In the genomic region with DNA sequence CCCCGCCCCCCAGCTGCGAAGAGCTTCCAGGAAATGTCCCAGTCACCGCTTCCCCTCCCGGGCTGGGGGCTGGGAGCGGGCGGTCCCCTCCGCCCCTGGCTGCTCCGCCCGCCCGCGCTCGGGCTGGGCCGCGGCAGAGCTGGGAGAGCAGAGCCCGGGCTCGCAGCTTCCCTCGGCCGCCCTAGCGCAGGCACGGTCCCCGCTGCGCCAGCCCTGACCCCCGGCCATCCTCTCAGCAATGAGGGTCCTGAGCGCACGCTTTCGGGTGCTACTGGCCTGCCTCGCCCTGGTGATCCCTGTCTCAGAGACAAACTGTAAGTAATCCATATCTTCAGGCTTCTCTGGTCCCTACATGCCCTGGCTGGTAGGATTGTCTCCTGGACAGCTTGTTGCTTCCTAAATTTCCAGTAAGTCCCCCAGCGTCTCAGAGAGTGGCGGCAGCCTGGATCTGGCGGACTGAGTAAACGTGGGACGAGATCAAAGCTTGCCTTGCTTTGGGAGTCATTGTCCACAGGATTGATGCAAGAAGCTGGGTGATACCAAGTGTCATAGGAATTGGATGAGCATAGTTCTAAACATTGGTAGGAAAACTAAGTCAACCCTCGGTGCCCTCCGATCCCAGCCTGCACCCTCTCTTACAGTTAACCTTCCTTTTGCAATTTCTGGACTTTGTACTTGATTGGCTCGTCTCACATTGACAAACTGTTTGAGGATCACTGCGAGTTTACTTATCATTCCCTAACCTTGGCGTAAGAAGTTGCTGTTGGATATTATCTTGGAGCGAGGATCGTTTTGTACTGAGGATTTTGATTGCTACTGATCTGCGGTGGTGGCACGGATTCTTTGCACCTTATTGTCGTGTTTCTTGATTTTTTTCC, we compare ENCODE assay signal across 8 mouse cellular contexts. TPM values are rescaled to one million over a fixed set of nuclear protein-coding genes. Genes with fewer than 3 reads are reported as not detected.
A peak's percentile ranks its signal among the peaks of the same experiment; 100 is the strongest.
DNase-seq lines count a peak whose midpoint lies in the region; ATAC-seq and TF ChIP-seq lines count a peak whose summit lies in the region.

A gene (plus strand): TSS at position 117 of the 878 bp plus-strand sequence.

- peak within 1 kb of the TSS; percentile 91 for H3K27ac ChIP-seq in embryonic facial prominence, embryonic 10.5 days (replicated peaks)
- H3K27ac ChIP-seq in kidney, adult 2 months (ENCODE audit: insufficient read depth, low read depth, low read length), result peak within 1 kb of the TSS; percentile 85
- peak within 1 kb of the TSS; percentile 94 for H3K27ac ChIP-seq in liver, adult 2 months (replicated peaks; ENCODE audit: insufficient read depth, low read depth, low read length)
- H3K27ac ChIP-seq in midbrain, postnatal 0 days (ENCODE audit: low read depth, low read length), result 0 out of 2 replicates have a peak within 1 kb of the TSS, but pooled peaks have one; percentile 38

- H3K36me3 ChIP-seq in embryonic facial prominence, embryonic 10.5 days (replicated peaks), result no peaks in the 10 kb centered on the region
- H3K36me3 ChIP-seq in kidney, adult 2 months (ENCODE audit: control insufficient read depth, insufficient read depth, low read length), result no peaks in the 10 kb centered on the region
- H3K36me3 ChIP-seq in liver, adult 2 months (ENCODE audit: control insufficient read depth, insufficient read depth, low read length), result no peaks in the 10 kb centered on the region; the same call in 1 of the 2 replicates
- H3K36me3 ChIP-seq in midbrain, postnatal 0 days (ENCODE audit: insufficient read depth, low read length), result no peaks in the 10 kb centered on the region
- no peaks in the 10 kb centered on the region for H3K36me3 ChIP-seq in splenic B cell, adult 2 months (ENCODE audit: control insufficient read depth, insufficient read depth, low read length, poor library complexity, severe bottlenecking)

- no peak for TF ChIP-seq POLR2A in kidney, adult 2 months (IDR thresholded peaks at IDR 0.05; ENCODE audit: low read depth, low read length)
- TF ChIP-seq POLR2A in liver, adult 2 months (IDR thresholded peaks at IDR 0.05; ENCODE audit: extremely low read depth, insufficient read depth, low read length), result peak; percentile 70

- DNase-seq in cerebellum, adult 11-12 months, result peak; percentile 15
- no peak for DNase-seq in cerebellum, adult 9-10 months
- peak; percentile 78 for DNase-seq in embryonic facial prominence, embryonic 10.5 days (ENCODE audit: low spot score)
- DNase-seq in heart, adult 8-10 months (ENCODE audit: low spot score), result peak; percentile 59
- DNase-seq in kidney, adult 2 months, result peak; percentile 74
- peak; percentile 92 for DNase-seq in liver, adult 2 months (ENCODE audit: extremely low read depth, low read depth, low spot score)
- peak; percentile 37 for DNase-seq in midbrain, postnatal 0 days (ENCODE audit: low spot score)
- peak; percentile 23 for DNase-seq in splenic B cell, adult 2 months (ENCODE audit: low read depth, low spot score)

- H3K27me3 ChIP-seq in embryonic facial prominence, embryonic 10.5 days (replicated peaks; ENCODE audit: low read depth, poor library complexity, severe bottlenecking), result no peaks in the 10 kb centered on the region
- no peaks in the 10 kb centered on the region for H3K27me3 ChIP-seq in kidney, adult 2 months (replicated peaks; ENCODE audit: control insufficient read depth, insufficient read depth, low read length)
- H3K27me3 ChIP-seq in liver, adult 2 months (ENCODE audit: control insufficient read depth, insufficient read depth, low read length), result no peaks in the 10 kb centered on the region
- no peaks in the 10 kb centered on the region for H3K27me3 ChIP-seq in midbrain, postnatal 0 days (ENCODE audit: insufficient read depth, low read length)
- no peaks in the 10 kb centered on the region for H3K27me3 ChIP-seq in splenic B cell, adult 2 months (ENCODE audit: control insufficient read depth, insufficient read depth, low read length, poor library complexity, severe bottlenecking)

- peak within 1 kb of the TSS; percentile 85 for H3K9ac ChIP-seq in liver, adult 2 months (ENCODE audit: low read depth, low read length)
- peak within 1 kb of the TSS; percentile 82 for H3K9ac ChIP-seq in midbrain, postnatal 0 days (replicated peaks; ENCODE audit: low read length, poor library complexity, severe bottlenecking)

- H3K4me1 ChIP-seq in embryonic facial prominence, embryonic 10.5 days, result peaks cover 13% of the 10 kb centered on the region
- H3K4me1 ChIP-seq in kidney, adult 2 months (ENCODE audit: control insufficient read depth, insufficient read depth, low read length), result no peaks in the 10 kb centered on the region; the same call in 1 of the 2 replicates
- peaks cover 14% of the 10 kb centered on the region for H3K4me1 ChIP-seq in liver, adult 2 months (ENCODE audit: control insufficient read depth, insufficient read depth, low read length)
- H3K4me1 ChIP-seq in midbrain, postnatal 0 days (ENCODE audit: insufficient read depth, low read length), result no peaks in the 10 kb centered on the region

- peaks cover 10% of the 10 kb centered on the region; the same call in 1 of the 2 replicates for H3K79me2 ChIP-seq in liver, adult 2 months (ENCODE audit: control insufficient read depth, insufficient read depth, low read length)

- peak; percentile 90 for ATAC-seq in midbrain, postnatal 0 days (ENCODE audit: low FRiP score)

- H3K4me2 ChIP-seq in midbrain, postnatal 0 days (ENCODE audit: low read depth, low read length, poor library complexity, severe bottlenecking), result peak within 1 kb of the TSS; percentile 97

- WGBS in embryonic facial prominence, embryonic 10.5 days, result 5% methylated on average over 42 of the region's 42 CpGs
- WGBS in kidney, adult 2 months, result 5% methylated on average over 42 of the region's 42 CpGs
- WGBS in liver, adult 2 months, result 2% methylated on average over 42 of the region's 42 CpGs
- 2% methylated on average over 34 of the region's 42 CpGs for WGBS in midbrain, postnatal 0 days

- peak within 1 kb of the TSS; percentile 69 for H3K4me3 ChIP-seq in embryonic facial prominence, embryonic 10.5 days
- H3K4me3 ChIP-seq in kidney, adult 2 months (ENCODE audit: insufficient read depth, low read depth, low read length), result peak within 1 kb of the TSS; percentile 91
- H3K4me3 ChIP-seq in liver, adult 2 months (ENCODE audit: insufficient read depth, low read depth, low read length), result peak within 1 kb of the TSS; percentile 72
- peak within 1 kb of the TSS; percentile 68 for H3K4me3 ChIP-seq in midbrain, postnatal 0 days (ENCODE audit: low read depth, low read length)

- no peaks in the 10 kb centered on the region for H3K9me3 ChIP-seq in embryonic facial prominence, embryonic 10.5 days
- H3K9me3 ChIP-seq in midbrain, postnatal 0 days (ENCODE audit: low read length), result no peaks in the 10 kb centered on the region

- no peak for TF ChIP-seq CTCF in kidney, adult 2 months (conservative IDR thresholded peaks at IDR 0.05; ENCODE audit: insufficient read depth, insufficient read length, low read depth, low read length)
- no peak for TF ChIP-seq CTCF in liver, adult 2 months (IDR thresholded peaks at IDR 0.05; ENCODE audit: low read depth, low read length)
- TF ChIP-seq CTCF in midbrain, postnatal 0 days (IDR thresholded peaks at IDR 0.05), result no peak

RNA-seq across cellular contexts. Expression of the gene that starts here (rescaled TPM):
- 16.9 and 18.0 TPM in 2 replicates for polyA plus RNA-seq in embryonic facial prominence, embryonic 10.5 days (2016; fragmentation: Nextera tagmentation; extraction: Ambion mirVana)
- total RNA-seq in heart, adult 8-10 months (2022), result 10 to 100 TPM; 14.0 to 19.0 (median 15.3) TPM
- 6.4 and 9.5 TPM in 2 replicates for polyA plus RNA-seq in kidney, adult 2 months (2012; rRNA removed)
- 67.0 and 73.2 TPM in 2 replicates for total RNA-seq in liver, adult 2 months (2014; rRNA removed)
- polyA plus RNA-seq in liver, adult 2 months (2012; rRNA removed), result 7.5 and 9.3 TPM in 2 replicates
- 7.2 and 9.0 TPM in 2 replicates for total RNA-seq in midbrain, postnatal 0 days (2014; rRNA removed)
- 9.4 and 9.8 TPM in 2 replicates for polyA plus RNA-seq in midbrain, postnatal 0 days (2015; fragmentation: Nextera tagmentation; extraction: Ambion mirVana)

Comparison
In these comparisons a context has a peak if more than half of its experiments do, and no peak if none do; other contexts are left out.
1. H3K27ac ChIP-seq: peak in every context shown above with its lines; median percentile 94 in liver, adult 2 months; 91 in embryonic facial prominence, embryonic 10.5 days; 85 in kidney, adult 2 months; 38 in midbrain, postnatal 0 days.